In the genomic region with DNA sequence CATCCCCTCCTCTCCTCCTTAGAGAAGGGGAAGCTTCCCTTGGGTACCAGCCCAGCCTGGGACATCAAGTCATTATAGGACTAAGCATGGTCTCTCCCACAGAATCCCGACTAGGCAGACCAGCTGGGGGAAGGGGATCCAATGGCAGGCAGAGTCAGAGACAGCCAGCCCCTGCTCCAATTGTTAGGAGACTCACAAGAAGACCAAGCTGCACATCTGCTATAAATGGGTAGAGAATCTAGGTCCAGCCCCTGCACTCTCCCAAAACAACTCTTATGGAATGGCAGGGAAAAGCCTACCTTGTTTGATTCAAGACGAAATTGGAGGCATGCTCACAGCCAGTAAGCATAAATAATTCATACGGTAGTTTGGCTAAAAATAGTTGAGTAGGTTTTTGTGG, we compare ENCODE assay signal across 33 mouse cellular contexts. TPM values are rescaled to one million over a fixed set of nuclear protein-coding genes. Genes with fewer than 3 reads are reported as not detected.
DNase-seq lines count a peak whose midpoint lies in the region; ATAC-seq and TF ChIP-seq lines count a peak whose summit lies in the region.
"Had no signal": no experiment of that assay in that cellular context is flagged by ENCODE, and none has a peak within 500 bp of the region (broad histone marks: within the 10 kb centered on the region; RNA-seq: fewer than 3 reads in every experiment).

No protein-coding gene starts in this region.

- TF ChIP-seq EP300 in CH12.LX (IDR thresholded peaks at IDR 0.05; ENCODE audit: low read length), result no peak

- dilution Hi-C loops in CH12.LX (cut with MboI; ENCODE audit: extremely low pct_ligation_motif_present, extremely low pct_unique_long_range_greater_than_20kb, low sequenced_read_pairs), result no loop called here

- WGBS in embryonic facial prominence, embryonic 12.5 days, result 65% methylated on average over 3 of the region's 3 CpGs
- 68% methylated on average over 3 of the region's 3 CpGs for WGBS in limb, embryonic 14.5 days

- peaks cover 8 to 22% of the 10 kb centered on the region in 2 experiments for H3K4me1 ChIP-seq in CH12.LX (ENCODE audit: control insufficient read depth in 1 of 2, insufficient read depth in 2 of 2)
- peaks cover 7% of the 10 kb centered on the region; the same call in 1 of the 2 replicates for H3K4me1 ChIP-seq in embryonic facial prominence, embryonic 12.5 days
- H3K4me1 ChIP-seq in limb, embryonic 14.5 days (ENCODE audit: control insufficient read depth, insufficient read depth, low read length), result peaks cover 12% of the 10 kb centered on the region

- in situ Hi-C loops in CH12.LX (cut with MboI; ENCODE audit: low pct_ligation_motif_present, low pct_unique_long_range_greater_than_20kb, low sequenced_read_pairs), result no loop called here

- peaks cover 30% of the 10 kb centered on the region for H3K27me3 ChIP-seq in CH12.LX (replicated peaks)
- no peaks in the 10 kb centered on the region for H3K27me3 ChIP-seq in embryonic facial prominence, embryonic 12.5 days
- no peaks in the 10 kb centered on the region for H3K27me3 ChIP-seq in limb, embryonic 14.5 days (ENCODE audit: control insufficient read depth, insufficient read depth, low read length)
- H3K27me3 ChIP-seq: lung, embryonic 15.5 days; neural tube, embryonic 13.5 days; Patski had no signal

- no peaks in the 10 kb centered on the region for H3K79me2 ChIP-seq in CH12.LX (replicated peaks; ENCODE audit: control insufficient read depth, extremely low read depth, insufficient read depth, poor library complexity, severe bottlenecking)

- no peak for DNase-seq in frontal cortex, adult 2 months (ENCODE audit: extremely low spot score in 1 of 2, low spot score in 1 of 2)
- DNase-seq in CH12.LX (ENCODE audit: extremely low read depth), result no peak
- no peak for DNase-seq in limb, embryonic 14.5 days (ENCODE audit: low spot score)
- DNase-seq in adrenal gland, adult 18-20 months (ENCODE audit: low spot score in 2 of 2), result no peak
- DNase-seq in ovary, postnatal 14 days (ENCODE audit: low spot score), result no peak
- DNase-seq: adrenal gland, adult 2 months; cerebellum, adult 2 months; heart, postnatal 4 days; kidney, adult 9 months; kidney, postnatal 14 days; lung, postnatal 36 days; midbrain, embryonic 14.5 days had no signal

- ATAC-seq in frontal cortex, adult (ENCODE audit: low TSS enrichment), result peak; percentile 42
- ATAC-seq in embryonic facial prominence, embryonic 12.5 days (ENCODE audit: insufficient number of reproducible peaks, insufficient read depth, low FRiP score, low TSS enrichment), result no peak
- no peak for ATAC-seq in limb, embryonic 14.5 days (ENCODE audit: low FRiP score, low read depth)
- ATAC-seq: Patski had no signal

- H3K27ac ChIP-seq in CH12.LX (ENCODE audit: insufficient read depth, low read depth), result no peak overlapping the region
- H3K27ac ChIP-seq in embryonic facial prominence, embryonic 12.5 days, result peak overlapping the region; percentile 91; the same call in 1 of the 2 replicates
- H3K27ac ChIP-seq in limb, embryonic 14.5 days (replicated peaks; ENCODE audit: low read depth, low read length), result peak overlapping the region; percentile 84; the same call in 1 of the 2 replicates
- H3K27ac ChIP-seq: liver, embryonic 14.5 days had no signal

- H3K9ac ChIP-seq in CH12.LX (ENCODE audit: insufficient read depth, low read depth), result peak overlapping the region; percentile 64; the same call in 1 of the 2 replicates
- no peak overlapping the region for H3K9ac ChIP-seq in embryonic facial prominence, embryonic 12.5 days
- H3K9ac ChIP-seq in limb, embryonic 14.5 days (ENCODE audit: low read depth, low read length, severe bottlenecking), result no peak overlapping the region

- no peak for TF ChIP-seq CTCF in CH12.LX (conservative IDR thresholded peaks at IDR 0.05 in 1 of 2, IDR thresholded peaks at IDR 0.05 in 1 of 2; ENCODE audit: low read depth in 2 of 2, low read length in 2 of 2)

- H3K4me2 ChIP-seq in CH12.LX (ENCODE audit: insufficient read depth, low read depth, poor library complexity, severe bottlenecking), result no peak overlapping the region
- H3K4me2 ChIP-seq in embryonic facial prominence, embryonic 12.5 days (replicated peaks), result peak overlapping the region; percentile 73; the same call in 1 of the 2 replicates
- H3K4me2 ChIP-seq in limb, embryonic 14.5 days (replicated peaks; ENCODE audit: low read depth, low read length, severe bottlenecking), result no peak overlapping the region

- TF ChIP-seq RAD21 in CH12.LX (IDR thresholded peaks at IDR 0.05; ENCODE audit: low read depth, low read length), result no peak

- no peak for TF ChIP-seq POLR2A in CH12.LX (IDR thresholded peaks at IDR 0.05; ENCODE audit: low read depth, low read length)
- no peak for TF ChIP-seq POLR2A in limb, embryonic 14.5 days (IDR thresholded peaks at IDR 0.05; ENCODE audit: borderline replicate concordance, extremely low read depth, insufficient read depth, insufficient read length)

- peaks cover 8 to 20% of the 10 kb centered on the region in 2 experiments for H3K36me3 ChIP-seq in CH12.LX (replicated peaks in 1 of 2; ENCODE audit: control insufficient read depth in 1 of 2, insufficient read depth in 1 of 2, low read length in 1 of 2)
- H3K36me3 ChIP-seq in embryonic facial prominence, embryonic 12.5 days, result peaks cover 14% of the 10 kb centered on the region
- peaks cover 11% of the 10 kb centered on the region for H3K36me3 ChIP-seq in limb, embryonic 14.5 days (ENCODE audit: control insufficient read depth, insufficient read depth, low read length)

- peak overlapping the region in 1 of 3 experiments; percentile 2 for H3K4me3 ChIP-seq in CH12.LX (replicated peaks in 1 of 3; ENCODE audit: low read depth in 2 of 3, low read length in 2 of 3, poor library complexity in 1 of 3)
- H3K4me3 ChIP-seq in embryonic facial prominence, embryonic 12.5 days, result no peak overlapping the region
- H3K4me3 ChIP-seq in limb, embryonic 14.5 days (replicated peaks; ENCODE audit: low read length), result no peak overlapping the region

- no peaks in the 10 kb centered on the region for H3K9me3 ChIP-seq in CH12.LX (replicated peaks; ENCODE audit: low read length)
- no peaks in the 10 kb centered on the region for H3K9me3 ChIP-seq in embryonic facial prominence, embryonic 12.5 days
- no peaks in the 10 kb centered on the region for H3K9me3 ChIP-seq in limb, embryonic 14.5 days (ENCODE audit: control insufficient read depth, low read length)
- H3K9me3 ChIP-seq: G1E; heart, embryonic 10.5 days; lung, embryonic 15.5 days; megakaryocyte, embryonic 14.5 days; neural tube, embryonic 13.5 days had no signal

TF ChIP-seq in CH12.LX, 34 proteins besides CTCF, POLR2A, EP300 and RAD21:
- TF ChIP-seq ZNF384 (IDR thresholded peaks at IDR 0.05; ENCODE audit: low read depth, low read length), result no peak
- TF ChIP-seq UBTF (IDR thresholded peaks at IDR 0.05; ENCODE audit: low read depth, low read length), result no peak
- no peak for TF ChIP-seq ZMIZ1 (IDR thresholded peaks at IDR 0.05; ENCODE audit: low read depth, low read length)
- TF ChIP-seq ETS1 (conservative IDR thresholded peaks at IDR 0.05; ENCODE audit: low read depth, low read length), result no peak
- TF ChIP-seq USF2 (conservative IDR thresholded peaks at IDR 0.05; ENCODE audit: low read depth, low read length), result no peak
- no peak for TF ChIP-seq E2F4 (IDR thresholded peaks at IDR 0.05; ENCODE audit: insufficient replicate concordance, low read depth, low read length)
- TF ChIP-seq CHD1 (IDR thresholded peaks at IDR 0.05; ENCODE audit: low read depth, low read length), result no peak
- no peak for TF ChIP-seq MAZ (IDR thresholded peaks at IDR 0.05; ENCODE audit: low read depth, low read length)

RNA-seq across cellular contexts. Expression of a gene that starts 0.9 kb away (rescaled TPM):
- 41.4 and 44.3 TPM in 2 replicates for polyA plus RNA-seq in frontal cortex, adult 2 months (2012; rRNA removed)
- total RNA-seq in CH12.LX (2012; rRNA removed) (18.2 and 21.2 TPM in 2 replicates), CH12.LX (2014; rRNA removed) (11.7 and 16.0 TPM in 2 replicates)
- 20.4 and 20.5 TPM in 2 replicates for polyA plus RNA-seq in CH12.LX (2012; ENCODE audit: insufficient read length, low read depth)
- 52.7 and 54.2 TPM in 2 replicates for polyA plus RNA-seq in embryonic facial prominence, embryonic 12.5 days (2016; fragmentation: Nextera tagmentation; extraction: Ambion mirVana)
- 52.5 and 64.0 TPM in 2 replicates for polyA plus RNA-seq in limb, embryonic 14.5 days (2012; rRNA removed)
- polyA plus RNA-seq in limb, embryonic 14.5 days (2014; fragmentation: Nextera tagmentation; extraction: Ambion mirVana), result 45.8 and 49.4 TPM in 2 replicates
- total RNA-seq in adrenal gland, adult 18-20 months (2021), result 10 to 100 TPM; 46.4 to 47.0 TPM

RNA-seq across cellular contexts. Expression of a gene that starts 18.5 kb away (rescaled TPM):
- polyA plus RNA-seq in frontal cortex, adult 2 months (2012; rRNA removed), result 7.3 and 8.2 TPM in 2 replicates
- total RNA-seq in CH12.LX (2012; rRNA removed) (not detected in 2 replicates), CH12.LX (2014; rRNA removed) (not detected in 2 replicates)
- polyA plus RNA-seq in CH12.LX (2012; ENCODE audit: insufficient read length, low read depth), result not detected in 2 replicates
- polyA plus RNA-seq in embryonic facial prominence, embryonic 12.5 days (2016; fragmentation: Nextera tagmentation; extraction: Ambion mirVana), result 17.7 and 19.2 TPM in 2 replicates
- polyA plus RNA-seq in limb, embryonic 14.5 days (2012; rRNA removed), result 49.2 and 60.9 TPM in 2 replicates
- polyA plus RNA-seq in limb, embryonic 14.5 days (2014; fragmentation: Nextera tagmentation; extraction: Ambion mirVana), result 24.4 and 29.0 TPM in 2 replicates
- total RNA-seq in adrenal gland, adult 18-20 months (2021), result 10 to 100 TPM; 25.2 to 32.3 TPM
- total RNA-seq: G1E had no signal
- polyA plus RNA-seq: G1E had no signal

RNA-seq across cellular contexts. Expression of a gene that starts 44.6 kb away (rescaled TPM):
- polyA plus RNA-seq in frontal cortex, adult 2 months (2012; rRNA removed), result 0.08 and 0.11 TPM in 2 replicates
- total RNA-seq in CH12.LX (2012; rRNA removed) (not detected in 2 replicates), CH12.LX (2014; rRNA removed) (not detected in 2 replicates)
- not detected in 2 replicates for polyA plus RNA-seq in CH12.LX (2012; ENCODE audit: insufficient read length, low read depth)
- not detected in 2 replicates for polyA plus RNA-seq in embryonic facial prominence, embryonic 12.5 days (2016; fragmentation: Nextera tagmentation; extraction: Ambion mirVana)
- polyA plus RNA-seq in limb, embryonic 14.5 days (2012; rRNA removed), result not detected in 2 replicates
- polyA plus RNA-seq in limb, embryonic 14.5 days (2014; fragmentation: Nextera tagmentation; extraction: Ambion mirVana), result not detected in 2 replicates
- total RNA-seq in adrenal gland, adult 18-20 months (2021), result not detected
- total RNA-seq: adrenal gland, adult 2 months; gastrocnemius, postnatal 4 days; heart, postnatal 4 days; layer of hippocampus, adult 2 months; layer of hippocampus, postnatal 25 days had no signal
- polyA plus RNA-seq: adrenal gland, adult 2 months; cerebellum, adult 2 months; forebrain, embryonic 16.5 days; G1E; heart, embryonic 10.5 days; heart, embryonic 16.5 days; hindbrain, embryonic 16.5 days; intestine, embryonic 16.5 days; limb, embryonic 11.5 days; liver, embryonic 14.5 days; lung, embryonic 15.5 days; midbrain, embryonic 14.5 days; neural tube, embryonic 13.5 days; Patski; small intestine, adult 2 months; stomach, embryonic 16.5 days; urinary bladder, adult 2 months had no signal

RNA-seq across cellular contexts. Expression of a gene that starts 56.0 kb away (rescaled TPM):
- polyA plus RNA-seq in frontal cortex, adult 2 months (2012; rRNA removed), result not detected in 2 replicates
- total RNA-seq in CH12.LX (2012; rRNA removed) (not detected in 2 replicates), CH12.LX (2014; rRNA removed) (not detected in 2 replicates)
- not detected in 2 replicates for polyA plus RNA-seq in CH12.LX (2012; ENCODE audit: insufficient read length, low read depth)
- not detected in 2 replicates for polyA plus RNA-seq in embryonic facial prominence, embryonic 12.5 days (2016; fragmentation: Nextera tagmentation; extraction: Ambion mirVana)
- polyA plus RNA-seq in limb, embryonic 14.5 days (2012; rRNA removed), result not detected in 2 replicates
- polyA plus RNA-seq in limb, embryonic 14.5 days (2014; fragmentation: Nextera tagmentation; extraction: Ambion mirVana), result not detected in 2 replicates
- not detected for total RNA-seq in adrenal gland, adult 18-20 months (2021)
- total RNA-seq: adrenal gland, adult 2 months; G1E; gastrocnemius, postnatal 4 days; heart, postnatal 4 days; layer of hippocampus, adult 2 months; layer of hippocampus, postnatal 25 days had no signal
- polyA plus RNA-seq: adrenal gland, adult 2 months; cerebellum, adult 2 months; forebrain, embryonic 16.5 days; G1E; heart, embryonic 10.5 days; heart, embryonic 16.5 days; hindbrain, embryonic 16.5 days; intestine, embryonic 16.5 days; limb, embryonic 11.5 days; liver, embryonic 14.5 days; lung, embryonic 15.5 days; midbrain, embryonic 14.5 days; neural tube, embryonic 13.5 days; Patski; small intestine, adult 2 months; stomach, embryonic 16.5 days; thymus, postnatal 0 days; urinary bladder, adult 2 months had no signal
